In genomic region chr2:24770861-24771260, GRCm38 (mm10) we compare ENCODE assay signal across 29 mouse cellular contexts. TPM values are rescaled to one million over a fixed set of nuclear protein-coding genes. Genes with fewer than 3 reads are reported as not detected.
A peak's percentile ranks its signal among the peaks of the same experiment; 100 is the strongest.
DNase-seq lines count a peak whose midpoint lies in the region; ATAC-seq and TF ChIP-seq lines count a peak whose summit lies in the region.
"Had no signal": no experiment of that assay in that cellular context is flagged by ENCODE, and none has a peak within 500 bp of the region (broad histone marks: within the 10 kb centered on the region; RNA-seq: fewer than 3 reads in every experiment).

No protein-coding gene starts in this region.

- H3K27ac ChIP-seq in forebrain, postnatal 0 days (ENCODE audit: low read depth, low read length): no peak overlapping the region
- H3K27ac ChIP-seq in forebrain, embryonic 12.5 days: no peak overlapping the region
- H3K27ac ChIP-seq: forebrain, embryonic 10.5 days; heart, embryonic 15.5 days; hindbrain, embryonic 10.5 days; hindbrain, embryonic 13.5 days had no signal

- H3K9me3 ChIP-seq in forebrain, postnatal 0 days (ENCODE audit: low read length): no peaks in the 10 kb centered on the region
- no peaks in the 10 kb centered on the region for H3K9me3 ChIP-seq in forebrain, embryonic 12.5 days
- H3K9me3 ChIP-seq: forebrain, embryonic 10.5 days; G1E; heart, embryonic 12.5 days; heart, embryonic 15.5 days; hindbrain, embryonic 10.5 days; hindbrain, embryonic 13.5 days had no signal

- no peak for DNase-seq in forebrain, postnatal 0 days
- peak; percentile 11 for DNase-seq in left cerebral cortex, postnatal 4 days
- no peak for DNase-seq in left cerebral cortex, postnatal 10 days (ENCODE audit: extremely low spot score in 1 of 2, low spot score in 2 of 2)
- DNase-seq in layer of hippocampus, postnatal 14 days (ENCODE audit: low spot score in 2 of 2): peak; percentile 39 to 59
- no peak for DNase-seq in T-cell, adult 2 months (ENCODE audit: low spot score)
- no peak for DNase-seq in kidney, adult 18-20 months
- DNase-seq: adrenal gland, adult 2 months; adrenal gland, postnatal 14 days; B cell, adult 2 months; cerebellum, adult 11-12 months; cerebellum, adult 8-10 months; cerebellum, postnatal 36 days; embryo, embryonic 11 days; gastrocnemius, postnatal 25 days; heart, adult 18-20 months; heart, postnatal 10 days; heart, postnatal 36 days had no signal

- H3K4me2 ChIP-seq in forebrain, postnatal 0 days (ENCODE audit: low read depth): no peak overlapping the region
- no peak overlapping the region for H3K4me2 ChIP-seq in forebrain, embryonic 12.5 days
- H3K4me2 ChIP-seq: heart, embryonic 12.5 days; heart, embryonic 15.5 days; hindbrain, embryonic 13.5 days had no signal

- WGBS in forebrain, postnatal 0 days: 53% methylated on average over 4 of the region's 4 CpGs
- WGBS in forebrain, embryonic 12.5 days: 89% methylated on average over 4 of the region's 4 CpGs

- peak; percentile 18; the same call in 1 of the 2 replicates for ATAC-seq in forebrain, postnatal 0 days
- ATAC-seq in forebrain, embryonic 12.5 days (ENCODE audit: low FRiP score): no peak
- ATAC-seq: forebrain, embryonic 14.5 days; hindbrain, embryonic 16.5 days; Patski had no signal

- no peaks in the 10 kb centered on the region for H3K4me1 ChIP-seq in forebrain, postnatal 0 days (ENCODE audit: insufficient read depth)
- H3K4me1 ChIP-seq in forebrain, embryonic 12.5 days: peaks cover 4% of the 10 kb centered on the region; the same call in 1 of the 2 replicates
- H3K4me1 ChIP-seq: heart, embryonic 12.5 days; heart, embryonic 15.5 days; hindbrain, embryonic 13.5 days had no signal

- H3K27me3 ChIP-seq in forebrain, postnatal 0 days (ENCODE audit: insufficient read depth, low read length): no peaks in the 10 kb centered on the region
- 0 out of 2 replicates have a peak, but pooled peaks cover 4% of the 10 kb centered on the region for H3K27me3 ChIP-seq in forebrain, embryonic 12.5 days
- H3K27me3 ChIP-seq: CH12.LX; heart, embryonic 12.5 days; heart, embryonic 15.5 days had no signal

- no peak for TF ChIP-seq CTCF in forebrain, postnatal 0 days (IDR thresholded peaks at IDR 0.05; ENCODE audit: low read depth)

- H3K36me3 ChIP-seq in forebrain, postnatal 0 days (ENCODE audit: insufficient read depth): no peaks in the 10 kb centered on the region
- no peaks in the 10 kb centered on the region for H3K36me3 ChIP-seq in forebrain, embryonic 12.5 days (replicated peaks)
- H3K36me3 ChIP-seq: forebrain, embryonic 10.5 days; G1E; heart, embryonic 12.5 days; heart, embryonic 15.5 days; hindbrain, embryonic 10.5 days; hindbrain, embryonic 13.5 days had no signal

- intact Hi-C loops in left cerebral cortex, postnatal 4 days (cut with DNase I): no loop called here
- intact Hi-C loops in left cerebral cortex, postnatal 10 days (cut with DNase I): no loop called here

- H3K9ac ChIP-seq in forebrain, postnatal 0 days: no peak overlapping the region
- no peak overlapping the region for H3K9ac ChIP-seq in forebrain, embryonic 12.5 days
- H3K9ac ChIP-seq: heart, embryonic 12.5 days; heart, embryonic 15.5 days; hindbrain, embryonic 13.5 days had no signal

- H3K4me3 ChIP-seq in forebrain, postnatal 0 days (ENCODE audit: low read depth, low read length): no peak overlapping the region
- no peak overlapping the region for H3K4me3 ChIP-seq in forebrain, embryonic 12.5 days (replicated peaks)
- H3K4me3 ChIP-seq: forebrain, embryonic 10.5 days; heart, embryonic 12.5 days; heart, embryonic 15.5 days; hindbrain, embryonic 10.5 days; hindbrain, embryonic 13.5 days had no signal

RNA-seq across cellular contexts. Expression of gene Cacna1b, which starts 7.9 kb away (rescaled TPM):
- total RNA-seq in forebrain, postnatal 0 days (2014; rRNA removed): 40.4 and 41.7 TPM in 2 replicates
- 4.1 and 7.9 TPM in 2 replicates for polyA plus RNA-seq in forebrain, postnatal 0 days (2015; fragmentation: Nextera tagmentation; extraction: Ambion mirVana)
- polyA plus RNA-seq in forebrain, embryonic 12.5 days (2016; fragmentation: Nextera tagmentation; extraction: Ambion mirVana): 3.0 and 5.8 TPM in 2 replicates
- 100 to 1,000 TPM; 113 to 119 TPM for total RNA-seq in left cerebral cortex, postnatal 4 days (2021)
- 100 to 1,000 TPM; 123 to 128 TPM for total RNA-seq in left cerebral cortex, postnatal 10 days (2021)
- total RNA-seq in layer of hippocampus, postnatal 14 days (2021): 100 to 1,000 TPM in 1 of 2 experiments, 10 to 100 TPM in 1; 94.8 to 105 TPM
- total RNA-seq: gastrocnemius, adult 8-10 months had no signal
- polyA plus RNA-seq: G1E had no signal

Comparison
In these comparisons a context has a peak if more than half of its experiments do, and no peak if none do; other contexts are left out.
1. DNase-seq: peak in left cerebral cortex, postnatal 4 days (single experiment) and layer of hippocampus, postnatal 14 days (2 of 2); none in forebrain, postnatal 0 days (single experiment), left cerebral cortex, postnatal 10 days (0 of 2), T-cell, adult 2 months (single experiment) and kidney, adult 18-20 months (single experiment).